Mouse (Mus musculus) MEL (cell line): ENCODE data around the gene Hikeshi.

ENCODE experiments used
- CTCF ChIP-seq, 3 experiments: IDR thresholded peaks in 2 of 3; conservative IDR thresholded peaks in 1 of 3; 2 replicates each; pipeline ENCODE4 v1.5.1; 2011 to 2012; ENCODE audit warnings: low read length in 3 of 3, low read depth in 2 of 3, mild to moderate bottlenecking in 2 of 3, improper control_type of control experiment in 1 of 3, inconsistent platforms in 1 of 3, mixed read lengths in 1 of 3, moderate library complexity in 1 of 3; ENCODE audit not compliant: control insufficient read depth in 1 of 3, insufficient read depth in 1 of 3, poor library complexity in 1 of 3, severe bottlenecking in 1 of 3
- ELF1 ChIP-seq: IDR thresholded peaks from 2 replicates; pipeline ENCODE4 v1.6.1; 2014; ENCODE audit warnings: low read depth, mild to moderate bottlenecking, inconsistent platforms, low read length, improper control_type of control experiment, moderate library complexity
- MAFK ChIP-seq: IDR thresholded peaks from 2 replicates; pipeline ENCODE4 v1.6.1; 2011; ENCODE audit warnings: low read depth, mild to moderate bottlenecking, low read length, improper control_type of control experiment, borderline replicate concordance
- MEF2A ChIP-seq: IDR thresholded peaks from 2 replicates; pipeline ENCODE4 v1.6.1; 2014; ENCODE audit warnings: low read depth, mild to moderate bottlenecking, inconsistent platforms, low read length, improper control_type of control experiment; ENCODE audit not compliant: poor library complexity, insufficient replicate concordance, severe bottlenecking; ENCODE audit errors: extremely low read depth
- NELFE ChIP-seq: IDR thresholded peaks from 2 replicates; pipeline ENCODE4 v1.6.1; 2011; ENCODE audit warnings: low read depth, low read length, improper control_type of control experiment
- POLR2A ChIP-seq, 2 experiments: IDR thresholded peaks; 2 replicates each; pipeline ENCODE4 v1.6.1; 2011 to 2012; ENCODE audit warnings: low read length in 2 of 2, mild to moderate bottlenecking in 2 of 2, control low read depth in 1 of 2, improper control_type of control experiment in 1 of 2, low read depth in 1 of 2, moderate library complexity in 1 of 2; ENCODE audit not compliant: control insufficient read depth in 1 of 2, insufficient read depth in 1 of 2, poor library complexity in 1 of 2
- POLR2AphosphoS5 ChIP-seq: IDR thresholded peaks from 2 replicates; pipeline ENCODE4 v1.6.1; 2012; ENCODE audit warnings: low read depth, borderline replicate concordance, mild to moderate bottlenecking, inconsistent platforms, low read length, moderate library complexity, mixed read lengths
- TBP ChIP-seq: IDR thresholded peaks from 2 replicates; pipeline ENCODE4 v1.8.0; 2011; ENCODE audit warnings: low read depth, low read length, improper control_type of control experiment
- ZNF384 ChIP-seq: IDR thresholded peaks from 2 replicates; pipeline ENCODE4 v1.6.1; 2012; ENCODE audit warnings: low read depth, mild to moderate bottlenecking, inconsistent platforms, low read length, improper control_type of control experiment

- TF ChIP-seq CTCF (IDR thresholded peaks at IDR 0.05 in 2 of 3, conservative IDR thresholded peaks at IDR 0.05 in 1 of 3; ENCODE audit: control insufficient read depth in 1 of 3, insufficient read depth in 1 of 3, low read depth in 2 of 3, low read length in 3 of 3, poor library complexity in 1 of 3, severe bottlenecking in 1 of 3), result no peak
- TF ChIP-seq ZNF384, result no peak
- no peak for TF ChIP-seq ELF1
- TF ChIP-seq POLR2AphosphoS5, result no peak
- no peak for TF ChIP-seq MEF2A
- TF ChIP-seq TBP, result no peak
- TF ChIP-seq MAFK, result no peak
- TF ChIP-seq POLR2A (IDR thresholded peaks at IDR 0.05; ENCODE audit: control insufficient read depth in 1 of 2, insufficient read depth in 1 of 2, low read depth in 1 of 2, low read length in 2 of 2, poor library complexity in 1 of 2), result no peak
- TF ChIP-seq NELFE, result no peak
Measured at GRCm38 (mm10) chr7:89975571-89975970, 34.6 kb upstream of the Hikeshi start.
